ENCODE assay signal across 14 mouse cellular contexts in genomic region chr17:56540562-56540975, GRCm38 (mm10). TPM values are rescaled to one million over a fixed set of nuclear protein-coding genes. Genes with fewer than 3 reads are reported as not detected.
DNase-seq lines count a peak whose midpoint lies in the region; ATAC-seq and TF ChIP-seq lines count a peak whose summit lies in the region.
"Had no signal": no experiment of that assay in that cellular context is flagged by ENCODE, and none has a peak within 500 bp of the region (broad histone marks: within the 10 kb centered on the region; RNA-seq: fewer than 3 reads in every experiment).

No protein-coding gene starts in this region.

- WGBS in heart, embryonic 12.5 days = 25% methylated on average over 6 of the region's 6 CpGs
- WGBS in limb, embryonic 11.5 days = 33% methylated on average over 6 of the region's 6 CpGs
- 24% methylated on average over 6 of the region's 6 CpGs for WGBS in stomach, postnatal 0 days

- no peaks in the 10 kb centered on the region for H3K9me3 ChIP-seq in heart, embryonic 12.5 days (replicated peaks)
- no peaks in the 10 kb centered on the region for H3K9me3 ChIP-seq in limb, embryonic 11.5 days (ENCODE audit: control insufficient read depth, low read length)
- H3K9me3 ChIP-seq in stomach, postnatal 0 days (ENCODE audit: control insufficient read depth, low read length) = no peaks in the 10 kb centered on the region
- H3K9me3 ChIP-seq: hindbrain, embryonic 13.5 days had no signal

- intact Hi-C loops in heart, postnatal 14 days (cut with DNase I) = no loop called here

- H3K36me3 ChIP-seq in heart, embryonic 12.5 days = no peaks in the 10 kb centered on the region
- no peaks in the 10 kb centered on the region for H3K36me3 ChIP-seq in limb, embryonic 11.5 days (ENCODE audit: control insufficient read depth, insufficient read depth, low read length)
- H3K36me3 ChIP-seq in stomach, postnatal 0 days (ENCODE audit: control insufficient read depth, insufficient read depth, low read length) = no peaks in the 10 kb centered on the region
- H3K36me3 ChIP-seq: hindbrain, embryonic 13.5 days had no signal

- TF ChIP-seq EP300 in stomach, postnatal 0 days (optimal IDR thresholded peaks at IDR 0.05) = no peak

- H3K27me3 ChIP-seq in heart, embryonic 12.5 days (replicated peaks) = peaks cover 15% of the 10 kb centered on the region; the same call in 1 of the 2 replicates
- no peaks in the 10 kb centered on the region for H3K27me3 ChIP-seq in limb, embryonic 11.5 days (ENCODE audit: control insufficient read depth, insufficient read depth, low read length)
- no peaks in the 10 kb centered on the region for H3K27me3 ChIP-seq in stomach, postnatal 0 days (ENCODE audit: control insufficient read depth, insufficient read depth, low read length)
- H3K27me3 ChIP-seq: hindbrain, embryonic 13.5 days had no signal

- TF ChIP-seq CTCF in stomach, postnatal 0 days (IDR thresholded peaks at IDR 0.05; ENCODE audit: low read depth) = no peak

- ATAC-seq in heart, embryonic 12.5 days (ENCODE audit: insufficient number of reproducible peaks, low FRiP score) = peak; percentile 20; the same call in 1 of the 2 replicates
- ATAC-seq in limb, embryonic 11.5 days (ENCODE audit: insufficient number of reproducible peaks, low FRiP score, low TSS enrichment, low read depth) = peak; percentile 71; the same call in 1 of the 2 replicates
- ATAC-seq in stomach, postnatal 0 days (ENCODE audit: low FRiP score, low TSS enrichment) = peak; percentile 40
- ATAC-seq: CD4-positive, CD25-positive, alpha-beta regulatory T cell, adult 4 months had no signal

- H3K9ac ChIP-seq in heart, embryonic 12.5 days = no peak overlapping the region
- H3K9ac ChIP-seq in limb, embryonic 11.5 days (ENCODE audit: low read length) = no peak overlapping the region
- H3K9ac ChIP-seq in stomach, postnatal 0 days (ENCODE audit: low read length) = no peak overlapping the region
- H3K9ac ChIP-seq: hindbrain, embryonic 13.5 days had no signal

- H3K4me1 ChIP-seq in heart, embryonic 12.5 days (replicated peaks) = 0 out of 2 replicates have a peak, but pooled peaks cover 7% of the 10 kb centered on the region
- no peaks in the 10 kb centered on the region for H3K4me1 ChIP-seq in limb, embryonic 11.5 days (ENCODE audit: control insufficient read depth, insufficient read depth, low read length)
- H3K4me1 ChIP-seq in stomach, postnatal 0 days (replicated peaks; ENCODE audit: control insufficient read depth, insufficient read depth) = no peaks in the 10 kb centered on the region

- no peak overlapping the region for H3K4me2 ChIP-seq in heart, embryonic 12.5 days
- no peak overlapping the region for H3K4me2 ChIP-seq in limb, embryonic 11.5 days (ENCODE audit: low read depth, severe bottlenecking)
- H3K4me2 ChIP-seq in stomach, postnatal 0 days (replicated peaks; ENCODE audit: low read depth) = no peak overlapping the region
- H3K4me2 ChIP-seq: hindbrain, embryonic 13.5 days had no signal

- H3K27ac ChIP-seq in heart, embryonic 12.5 days (ENCODE audit: poor library complexity, severe bottlenecking) = no peak overlapping the region
- no peak overlapping the region for H3K27ac ChIP-seq in limb, embryonic 11.5 days (replicated peaks; ENCODE audit: low read depth, low read length)
- H3K27ac ChIP-seq in stomach, postnatal 0 days (replicated peaks) = no peak overlapping the region
- H3K27ac ChIP-seq: hindbrain, embryonic 13.5 days had no signal

- no peak for DNase-seq in heart, postnatal 14 days
- DNase-seq in thymus, postnatal 0 days (ENCODE audit: low spot score) = peak; percentile 13
- no peak for DNase-seq in thymus, postnatal 25 days
- DNase-seq in limb, embryonic 11.5 days (ENCODE audit: low spot score) = peak; percentile 22
- peak; percentile 22 for DNase-seq in stomach, postnatal 0 days (ENCODE audit: low spot score)
- DNase-seq in testis, postnatal 14 days (ENCODE audit: low spot score) = no peak
- DNase-seq in c-Kit-positive CD71-positive TER-119-positive erythroid progenitor cells, embryonic 14.5 days (ENCODE audit: low spot score) = no peak
- DNase-seq: cerebellum, adult 11 months; right cerebral cortex, adult 18-20 months had no signal

- no peak overlapping the region for H3K4me3 ChIP-seq in heart, embryonic 12.5 days
- H3K4me3 ChIP-seq in limb, embryonic 11.5 days (ENCODE audit: low read depth, low read length) = no peak overlapping the region
- H3K4me3 ChIP-seq in stomach, postnatal 0 days (ENCODE audit: low read depth, low read length) = no peak overlapping the region
- H3K4me3 ChIP-seq: hindbrain, embryonic 13.5 days had no signal

RNA-seq across cellular contexts. Expression of gene Gm20219, which starts 13.6 kb away (rescaled TPM):
- 0.35 and 0.40 TPM in 2 replicates for polyA plus RNA-seq in heart, embryonic 12.5 days (2016; fragmentation: Nextera tagmentation; extraction: Ambion mirVana)
- total RNA-seq in heart, postnatal 14 days (2021) = under 1 TPM; 0.43 to 0.51 TPM
- 0.98 and 1.7 TPM in 2 replicates for polyA plus RNA-seq in thymus, postnatal 0 days (2015; fragmentation: Nextera tagmentation; extraction: Ambion mirVana)
- 0.73 and 0.84 TPM in 2 replicates for polyA plus RNA-seq in limb, embryonic 11.5 days (2014; fragmentation: Nextera tagmentation; extraction: Ambion mirVana)
- 15.9 and 19.2 TPM in 2 replicates for polyA plus RNA-seq in stomach, postnatal 0 days (2015; fragmentation: Nextera tagmentation; extraction: Ambion mirVana)

RNA-seq across cellular contexts. Expression of gene Znrf4, which starts 28.3 kb away (rescaled TPM):
- not detected in 2 replicates for polyA plus RNA-seq in heart, embryonic 12.5 days (2016; fragmentation: Nextera tagmentation; extraction: Ambion mirVana)
- total RNA-seq in heart, postnatal 14 days (2021) = not detected
- polyA plus RNA-seq in thymus, postnatal 0 days (2015; fragmentation: Nextera tagmentation; extraction: Ambion mirVana) = not detected in 2 replicates
- not detected in 2 replicates for polyA plus RNA-seq in limb, embryonic 11.5 days (2014; fragmentation: Nextera tagmentation; extraction: Ambion mirVana)
- not detected in 2 replicates for polyA plus RNA-seq in stomach, postnatal 0 days (2015; fragmentation: Nextera tagmentation; extraction: Ambion mirVana)
- total RNA-seq: adrenal gland, adult 18-20 months; layer of hippocampus, postnatal 25 days had no signal
- polyA plus RNA-seq: CD4-positive, CD25-positive, alpha-beta regulatory T cell, adult 4 months; hindbrain, embryonic 13.5 days had no signal

RNA-seq across cellular contexts. Expression of gene Safb2, which starts 43.8 kb away (rescaled TPM):
- 61.1 and 61.2 TPM in 2 replicates for polyA plus RNA-seq in heart, embryonic 12.5 days (2016; fragmentation: Nextera tagmentation; extraction: Ambion mirVana)
- 10 to 100 TPM; 62.2 to 65.6 TPM for total RNA-seq in heart, postnatal 14 days (2021)
- polyA plus RNA-seq in thymus, postnatal 0 days (2015; fragmentation: Nextera tagmentation; extraction: Ambion mirVana) = 54.7 and 74.6 TPM in 2 replicates
- polyA plus RNA-seq in limb, embryonic 11.5 days (2014; fragmentation: Nextera tagmentation; extraction: Ambion mirVana) = 65.3 and 78.6 TPM in 2 replicates
- polyA plus RNA-seq in stomach, postnatal 0 days (2015; fragmentation: Nextera tagmentation; extraction: Ambion mirVana) = 25.4 and 28.8 TPM in 2 replicates

RNA-seq across cellular contexts. Expression of gene Safb, which starts 44.1 kb away (rescaled TPM):
- polyA plus RNA-seq in heart, embryonic 12.5 days (2016; fragmentation: Nextera tagmentation; extraction: Ambion mirVana) = 93.1 and 101 TPM in 2 replicates
- 10 to 100 TPM; 78.1 to 88.8 TPM for total RNA-seq in heart, postnatal 14 days (2021)
- 76.0 and 83.6 TPM in 2 replicates for polyA plus RNA-seq in thymus, postnatal 0 days (2015; fragmentation: Nextera tagmentation; extraction: Ambion mirVana)
- 119 and 132 TPM in 2 replicates for polyA plus RNA-seq in limb, embryonic 11.5 days (2014; fragmentation: Nextera tagmentation; extraction: Ambion mirVana)
- polyA plus RNA-seq in stomach, postnatal 0 days (2015; fragmentation: Nextera tagmentation; extraction: Ambion mirVana) = 34.7 and 38.6 TPM in 2 replicates

Comparison
In these comparisons a context has a peak if more than half of its experiments do, and no peak if none do; other contexts are left out.
1. DNase-seq: peak in thymus, postnatal 0 days (single experiment), limb, embryonic 11.5 days (single experiment) and stomach, postnatal 0 days (single experiment); none in heart, postnatal 14 days (0 of 2), thymus, postnatal 25 days (single experiment), testis, postnatal 14 days (single experiment) and c-Kit-positive CD71-positive TER-119-positive erythroid progenitor cells, embryonic 14.5 days (single experiment).
2. ATAC-seq: peak in every context shown above with its lines; median percentile 71 in limb, embryonic 11.5 days; 40 in stomach, postnatal 0 days; 20 in heart, embryonic 12.5 days.